Comparison of ENCODE assay signal across 20 mouse cellular contexts in genomic region chr4:63706279-63706971, GRCm38 (mm10). TPM values are rescaled to one million over a fixed set of nuclear protein-coding genes. Genes with fewer than 3 reads are reported as not detected.
"Had no signal": no experiment of that assay in that cellular context is flagged by ENCODE, and none has a peak within 500 bp of the region (broad histone marks: within the 10 kb centered on the region; RNA-seq: fewer than 3 reads in every experiment).

No protein-coding gene starts in this region.

- H3K27ac ChIP-seq: kidney, embryonic 15.5 days; limb, embryonic 13.5 days; liver, embryonic 14.5 days; midbrain, embryonic 12.5 days; neural tube, embryonic 15.5 days had no signal

- H3K4me1 ChIP-seq: kidney, embryonic 15.5 days; limb, embryonic 13.5 days; midbrain, embryonic 12.5 days; neural tube, embryonic 15.5 days had no signal

- H3K36me3 ChIP-seq: kidney, embryonic 15.5 days; limb, embryonic 13.5 days; midbrain, embryonic 12.5 days; neural tube, embryonic 15.5 days had no signal

- H3K9me3 ChIP-seq: kidney, embryonic 15.5 days; limb, embryonic 13.5 days; midbrain, embryonic 12.5 days; neural tube, embryonic 15.5 days had no signal

- DNase-seq: kidney, postnatal 14 days; left cerebral cortex, postnatal 4 days; lung, adult 18-20 months; lung, postnatal 36 days; thymus, adult 18-20 months; thymus, postnatal 14 days had no signal

- H3K27me3 ChIP-seq: kidney, embryonic 15.5 days; limb, embryonic 13.5 days; midbrain, embryonic 12.5 days; neural tube, embryonic 15.5 days had no signal

- H3K4me3 ChIP-seq: kidney, embryonic 15.5 days; limb, embryonic 13.5 days; midbrain, embryonic 12.5 days; neural tube, embryonic 15.5 days had no signal

- H3K9ac ChIP-seq: kidney, embryonic 15.5 days; limb, embryonic 13.5 days; liver, embryonic 14.5 days; midbrain, embryonic 12.5 days; neural tube, embryonic 15.5 days had no signal

- H3K4me2 ChIP-seq: kidney, embryonic 15.5 days; limb, embryonic 13.5 days; midbrain, embryonic 12.5 days; neural tube, embryonic 15.5 days had no signal

RNA-seq across cellular contexts. Expression of gene Tnfsf15, which starts 38.5 kb away (rescaled TPM):
- total RNA-seq: layer of hippocampus, adult 8-10 months; layer of hippocampus, postnatal 14 days; left cerebral cortex, postnatal 4 days had no signal
- polyA plus RNA-seq: liver, adult 2 months; neural tube, embryonic 11.5 days; neural tube, embryonic 15.5 days had no signal

RNA-seq across cellular contexts. Expression of gene Gm11214, which starts 43.2 kb away (rescaled TPM):
- total RNA-seq: layer of hippocampus, adult 8-10 months; layer of hippocampus, postnatal 14 days; left cerebral cortex, adult 18-20 months; left cerebral cortex, postnatal 10 days; left cerebral cortex, postnatal 4 days; liver, adult 2 months; megakaryocyte progenitor cell, adult 5-6 weeks had no signal
- polyA plus RNA-seq: kidney, embryonic 15.5 days; large intestine, adult 2 months; limb, embryonic 13.5 days; liver, adult 2 months; liver, embryonic 14.5 days; lung, embryonic 16.5 days; midbrain, embryonic 12.5 days; neural tube, embryonic 11.5 days; neural tube, embryonic 15.5 days had no signal
